Mouse (Mus musculus) spleen, postnatal 10 days (tissue): ENCODE data around the gene Shh.

Experiments
- DNase-seq, 2 experiments: peaks; one replicate each; pipeline ENCODE4 v3.0.0; 2021 to 2022; ENCODE audit warnings: low spot score in 2 of 2

Gene Shh

GRCm38 (mm10) chr5:28466760-28467306 is at the start of gene Shh:
Gene Shh, minus strand, starts transcription at chr5:28467256.
- DNase-seq = no peak

DNA sequence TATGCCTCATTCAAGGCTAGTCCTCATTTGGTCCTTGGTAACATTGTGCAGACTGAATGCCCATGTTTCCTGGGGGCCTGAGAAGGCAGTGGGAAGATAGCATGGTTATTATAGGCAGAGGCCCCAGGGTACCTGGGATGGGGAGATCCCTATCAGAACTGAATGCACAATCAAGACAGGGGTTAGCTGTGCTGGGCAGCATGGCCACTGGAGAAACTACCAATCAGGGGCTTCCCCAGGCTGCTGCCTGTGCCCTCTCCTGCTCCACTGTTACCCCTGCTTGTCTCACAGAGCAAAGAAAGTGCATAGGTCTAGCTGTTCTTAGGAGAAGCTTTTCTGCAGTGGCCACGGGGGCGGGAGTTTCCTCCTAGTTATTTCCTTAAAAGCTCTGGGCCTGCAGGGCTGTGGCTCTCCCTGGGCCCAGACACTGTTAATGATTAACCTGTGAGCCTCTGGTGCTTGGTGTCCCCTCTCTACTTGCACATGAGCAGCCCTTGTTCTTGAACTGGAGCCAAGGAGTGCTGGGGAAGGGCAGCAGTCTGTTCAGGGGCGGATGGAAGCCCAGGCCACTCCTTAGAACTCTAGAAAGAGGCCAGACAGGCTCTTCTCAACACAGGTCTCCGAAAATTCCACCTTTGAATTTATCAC is 33.9 kb upstream of the Shh start:
- no peak for DNase-seq

DNA sequence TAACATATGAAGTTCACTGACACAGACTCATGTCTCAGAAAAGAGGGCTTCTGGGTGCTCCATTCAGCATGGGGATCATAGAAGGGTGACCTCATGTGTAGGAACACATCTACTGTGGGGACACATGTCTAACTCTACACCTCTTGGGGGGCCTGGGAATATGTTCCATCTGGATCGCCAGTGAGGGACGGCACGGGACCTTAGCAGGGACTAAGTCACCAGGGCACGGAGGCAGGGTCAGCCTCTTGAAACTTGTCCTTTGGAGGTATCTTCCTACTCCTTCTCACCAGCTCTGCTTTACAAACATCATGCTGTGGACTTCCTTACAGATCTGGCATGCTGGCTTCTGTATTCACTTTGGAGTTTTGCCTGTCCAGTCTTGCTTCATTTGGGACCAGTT is 31.8 kb upstream of the Shh start:
- no peak for DNase-seq

GRCm38 (mm10) chr5:28495712-28496650 is 28.9 kb upstream of the Shh start:
- DNase-seq = no peak

DNA sequence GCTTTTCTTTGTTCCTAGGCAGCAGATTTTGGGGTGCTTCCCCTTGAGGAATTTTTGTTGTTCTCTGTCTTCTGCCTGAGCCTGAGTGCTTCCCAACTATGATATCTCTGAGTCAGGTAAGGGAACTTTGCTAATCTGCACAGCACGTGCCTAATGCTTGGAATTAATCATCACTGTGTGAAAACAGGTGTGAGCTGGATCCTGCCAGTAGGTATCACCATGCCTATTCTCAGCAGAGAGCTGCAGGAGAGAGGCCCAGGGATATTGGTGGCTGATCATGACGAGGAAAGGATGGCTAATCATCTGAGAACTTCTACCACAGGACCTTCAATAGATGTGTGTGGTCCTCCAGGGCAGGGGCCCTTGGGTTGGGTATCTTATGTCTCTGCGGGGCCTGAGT is 26.5 kb upstream of the Shh start:
- no peak for DNase-seq

DNA sequence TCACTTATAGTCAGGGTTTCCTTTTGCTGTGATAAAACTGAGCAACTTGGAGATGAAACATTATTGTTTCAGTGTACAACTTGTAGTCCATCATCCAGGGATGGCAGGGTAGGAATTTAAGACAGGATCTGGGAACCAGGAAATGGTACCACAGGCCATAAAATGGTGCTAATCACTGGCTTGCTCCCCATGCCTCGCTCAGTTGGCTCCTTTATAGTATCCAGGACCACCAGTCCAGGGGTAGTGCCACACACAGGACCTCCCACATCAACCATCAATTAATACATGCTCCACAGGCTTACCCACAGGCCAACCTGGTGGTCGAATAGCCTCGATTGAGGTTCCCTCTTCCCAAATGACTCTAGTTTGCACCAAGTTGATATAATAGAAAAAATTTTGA is 15.9 kb upstream of the Shh start:
- no peak for DNase-seq

DNA sequence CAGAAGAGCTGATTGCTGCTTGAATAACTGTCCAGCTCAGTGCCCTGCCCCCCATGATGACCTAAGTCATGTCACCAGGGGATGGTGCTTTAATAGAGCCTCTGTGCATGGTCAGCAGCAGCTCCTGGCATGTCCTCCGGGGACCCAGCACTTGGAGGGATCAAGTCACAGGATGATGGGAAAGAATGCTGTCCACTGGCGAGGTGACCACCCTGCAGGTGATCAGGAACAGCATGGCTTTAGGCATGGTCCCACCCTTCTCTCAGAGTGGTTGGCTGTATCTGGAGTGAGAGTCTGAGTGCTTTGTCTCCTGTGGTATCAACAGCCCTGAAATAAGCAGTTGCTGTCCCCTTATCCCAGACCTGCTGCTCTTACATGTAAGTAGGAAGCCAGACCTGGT is 14.7 kb upstream of the Shh start:
- no peak for DNase-seq

GRCm38 (mm10) chr5:28476389-28477379 is 9.6 kb upstream of the Shh start:
- DNase-seq = no peak

DNA sequence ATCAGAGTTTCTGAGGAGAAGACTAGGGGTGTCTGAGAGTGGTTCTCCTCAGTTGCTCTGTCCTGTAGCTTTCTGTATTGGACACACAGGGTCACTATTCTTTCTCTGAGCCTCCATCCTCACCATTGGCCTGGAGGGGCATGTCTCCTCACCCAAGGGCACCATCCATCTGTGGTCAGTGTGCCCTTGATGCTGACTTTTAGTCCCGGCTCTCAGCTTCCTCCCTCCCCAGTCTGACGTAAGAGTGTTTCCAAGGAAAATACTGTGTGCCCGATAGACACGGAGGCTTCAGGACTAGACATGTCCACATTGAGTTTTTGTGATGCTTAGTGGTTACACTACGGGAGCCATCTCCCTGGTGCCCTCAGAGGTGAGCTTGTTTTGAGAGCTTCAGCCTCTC is 6.5 kb upstream of the Shh start:
- no peak for DNase-seq

DNA sequence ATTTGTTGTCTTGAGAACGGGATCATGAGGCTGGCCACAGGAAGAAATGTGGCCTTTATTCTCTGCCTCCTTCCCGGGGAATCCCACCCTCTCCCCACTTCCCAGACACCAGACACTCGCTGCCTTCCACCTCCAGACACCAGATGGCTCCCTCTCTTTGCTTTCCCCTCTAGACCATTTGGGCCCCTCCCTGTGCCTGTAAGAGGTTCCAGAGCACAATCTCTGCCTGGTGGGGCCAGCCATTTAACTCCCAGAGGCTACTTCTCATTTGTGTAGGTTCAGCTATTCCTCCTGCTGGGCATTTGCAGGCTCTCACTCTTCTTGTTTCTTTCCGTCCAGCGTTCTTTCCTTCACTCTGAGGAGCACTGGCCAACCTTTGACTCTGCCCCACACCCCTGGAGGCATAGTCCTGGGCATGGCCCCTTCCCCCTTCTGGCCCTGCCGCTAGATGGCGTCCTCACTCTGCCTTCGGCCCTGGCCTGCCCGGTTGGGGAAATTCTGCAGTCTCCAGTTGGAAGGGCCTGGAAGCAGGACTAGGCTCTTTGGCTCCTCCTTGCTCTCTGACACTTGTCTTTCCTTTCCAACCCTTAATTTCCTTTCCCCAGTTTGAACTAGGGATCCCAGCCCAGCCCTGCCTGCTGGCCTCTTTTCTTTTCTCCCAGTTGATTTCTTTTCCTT is 2.6 kb upstream of the Shh start:
- peak in 1 of 2 experiments; percentile 31 for DNase-seq

DNA sequence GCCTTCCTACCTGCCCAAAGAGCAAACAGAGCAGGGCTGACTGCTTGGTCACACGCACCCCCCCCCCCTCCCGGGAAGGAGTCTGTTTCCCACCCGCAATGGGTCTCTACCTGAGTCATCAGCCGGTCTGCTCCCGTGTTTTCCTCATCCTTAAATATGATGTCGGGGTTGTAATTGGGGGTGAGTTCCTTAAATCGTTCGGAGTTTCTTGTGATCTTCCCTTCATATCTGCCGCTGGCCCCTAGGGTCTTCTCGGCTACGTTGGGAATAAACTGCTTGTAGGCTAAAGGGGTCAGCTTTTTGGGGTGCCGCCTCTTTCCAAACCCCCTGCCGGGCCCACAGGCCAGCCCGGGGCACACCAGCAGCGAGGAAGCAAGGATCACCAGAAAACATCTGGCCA is 705 bp downstream of the Shh start:
- DNase-seq = no peak

DNA sequence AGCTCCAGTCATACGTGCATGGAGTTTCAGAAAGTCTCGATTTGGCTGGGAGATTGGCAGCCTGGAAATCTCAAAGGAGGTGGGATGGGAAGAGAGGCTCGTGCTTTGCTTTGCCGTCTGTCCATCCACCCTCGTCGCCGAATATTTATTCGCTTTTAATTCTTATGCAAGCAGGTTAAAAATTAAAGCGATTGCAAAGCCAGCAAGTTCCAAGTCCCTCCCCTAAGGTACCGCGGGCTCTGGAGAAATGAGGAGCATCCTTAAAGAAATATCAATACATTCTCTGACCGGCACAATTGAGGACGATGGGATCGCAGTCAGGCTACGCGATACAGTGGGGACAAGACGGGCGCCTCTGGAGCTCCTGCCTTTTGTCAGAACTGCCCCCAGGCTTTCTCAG is 1.5 kb downstream of the Shh start:
- DNase-seq = no peak

GRCm38 (mm10) chr5:28465099-28465406 is 2.0 kb downstream of the Shh start:
- DNase-seq = no peak

DNA sequence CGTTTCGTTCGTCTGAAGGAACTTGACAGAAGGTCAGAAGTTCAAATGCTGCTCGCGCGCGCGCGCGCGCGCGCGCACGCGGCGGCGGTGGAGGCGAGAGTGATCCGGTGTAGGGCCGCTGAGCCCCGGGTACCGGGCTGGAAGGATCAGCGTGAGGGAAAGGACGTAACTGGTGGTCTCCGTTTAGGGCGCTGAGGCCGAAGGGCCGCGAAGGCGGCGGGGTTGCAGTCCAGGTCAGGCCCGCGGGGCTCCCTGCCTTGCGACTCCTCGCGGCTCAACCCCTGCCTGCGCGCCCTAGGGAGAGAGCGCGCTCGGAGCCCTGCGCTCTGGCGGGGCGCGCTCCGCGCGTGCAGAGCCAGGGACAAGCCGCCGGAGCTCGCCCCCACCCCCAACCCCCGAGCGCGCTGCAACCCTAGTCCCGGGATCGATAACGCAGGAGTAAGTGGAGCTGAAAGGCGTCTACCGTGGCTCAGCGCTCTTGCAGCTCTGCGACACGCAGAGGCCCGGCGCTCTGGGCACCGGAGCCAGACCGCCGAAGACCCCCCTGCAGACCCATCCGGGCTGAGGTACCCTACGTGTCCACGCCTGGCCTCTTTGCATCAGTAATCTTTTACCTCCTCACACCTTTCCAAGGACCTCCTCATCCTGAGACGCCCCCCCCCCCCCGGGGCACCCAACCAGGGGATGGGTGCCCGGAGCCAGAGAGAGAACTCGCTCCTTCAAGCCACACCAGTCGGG is 2.5 kb downstream of the Shh start:
- no peak for DNase-seq

GRCm38 (mm10) chr5:28463656-28464055 is 3.4 kb downstream of the Shh start:
- no peak for DNase-seq

DNA sequence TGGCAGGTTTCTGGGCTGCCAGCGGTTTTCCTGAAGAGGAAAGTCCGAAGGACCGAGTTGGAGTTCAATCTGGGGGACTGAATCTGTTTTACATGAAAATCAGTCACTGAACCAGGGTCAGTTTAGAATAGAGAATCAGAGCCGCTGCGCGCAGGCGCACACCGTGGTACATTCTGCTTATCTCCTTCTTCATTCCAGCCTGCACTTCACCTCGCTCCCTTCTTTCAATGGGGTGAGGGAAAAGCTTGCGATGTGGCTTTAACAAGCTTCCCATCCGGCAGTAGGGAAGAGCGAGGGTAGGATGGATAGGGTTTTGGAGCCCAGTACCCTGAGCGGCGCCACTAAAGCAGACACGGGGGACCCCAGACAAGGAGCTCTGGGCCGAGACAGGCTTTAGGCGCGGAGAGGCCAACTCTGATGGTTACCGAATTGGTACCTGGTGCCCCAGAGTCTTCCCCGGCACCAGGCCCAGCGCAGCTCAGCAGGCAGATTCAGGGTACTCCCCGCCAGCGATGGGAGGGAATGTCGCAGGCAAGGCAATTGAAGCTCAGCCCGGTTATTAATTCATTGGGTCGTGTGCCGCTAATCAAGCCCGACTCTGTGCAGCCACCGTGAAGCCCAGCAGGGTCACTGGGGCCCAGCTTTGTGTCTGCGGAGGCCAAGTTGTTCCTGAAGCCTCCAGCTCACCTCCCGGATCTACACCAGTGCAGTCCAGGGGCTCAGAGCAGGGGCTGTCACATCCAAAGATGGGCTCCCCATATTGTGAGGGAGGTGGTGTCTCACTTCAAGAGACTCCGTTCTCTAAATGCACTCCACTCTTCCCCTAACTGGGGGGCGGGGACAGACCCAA is 4.1 kb downstream of the Shh start:
- DNase-seq = no peak

DNA sequence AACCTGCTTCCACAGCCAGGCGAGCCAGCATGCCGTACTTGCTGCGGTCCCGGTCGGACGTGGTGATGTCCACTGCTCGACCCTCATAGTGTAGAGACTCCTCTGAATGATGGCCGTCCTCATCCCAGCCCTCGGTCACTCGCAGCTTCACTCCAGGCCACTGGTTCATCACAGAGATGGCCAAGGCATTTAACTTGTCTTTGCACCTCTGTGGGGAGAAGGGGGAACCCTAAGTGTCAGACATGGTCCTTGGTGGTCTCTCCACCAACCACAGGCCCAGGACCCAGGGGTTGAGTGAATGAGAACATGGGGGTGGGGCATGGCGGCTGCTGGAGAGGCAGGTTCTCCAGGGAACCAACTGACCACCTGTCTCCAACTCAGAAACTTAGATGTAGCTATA is 5.7 kb downstream of the Shh start:
- DNase-seq = no peak

GRCm38 (mm10) chr5:28460556-28461350 is 6.3 kb downstream of the Shh start:
- no peak for DNase-seq
